ENCODE assay signal across 11 mouse cellular contexts in genomic region chr2:24520576-24521272, GRCm38 (mm10). TPM values are rescaled to one million over a fixed set of nuclear protein-coding genes. Genes with fewer than 3 reads are reported as not detected.
DNase-seq lines count a peak whose midpoint lies in the region; ATAC-seq and TF ChIP-seq lines count a peak whose summit lies in the region.
"Had no signal": no experiment of that assay in that cellular context is flagged by ENCODE, and none has a peak within 500 bp of the region (broad histone marks: within the 10 kb centered on the region; RNA-seq: fewer than 3 reads in every experiment).

No protein-coding gene starts in this region.

- no peak for ATAC-seq in intestine, embryonic 14.5 days (replicated peaks; ENCODE audit: low FRiP score, low TSS enrichment, low read depth)
- ATAC-seq in limb, embryonic 15.5 days (ENCODE audit: insufficient number of reproducible peaks, low FRiP score, low TSS enrichment, low read depth), result no peak

- no peak overlapping the region for H3K4me3 ChIP-seq in ES-Bruce4 (ENCODE audit: low read depth, low read length)
- H3K4me3 ChIP-seq in embryonic facial prominence, embryonic 10.5 days, result peak overlapping the region; percentile 61
- 0 out of 2 replicates have a peak overlapping the region, but pooled peaks have one; percentile 6 for H3K4me3 ChIP-seq in intestine, embryonic 14.5 days (ENCODE audit: low read depth, low read length)
- peak overlapping the region; percentile 46 for H3K4me3 ChIP-seq in limb, embryonic 15.5 days
- H3K4me3 ChIP-seq: erythroblast, embryonic 14.5 days had no signal

- TF ChIP-seq EP300 in ES-Bruce4 (IDR thresholded peaks at IDR 0.05; ENCODE audit: insufficient read depth, low read depth, low read length), result no peak

- H3K9ac ChIP-seq in ES-Bruce4 (ENCODE audit: low read depth, poor library complexity, severe bottlenecking), result peak overlapping the region; percentile 51; the same call in 1 of the 2 replicates
- peak overlapping the region; percentile 49 for H3K9ac ChIP-seq in intestine, embryonic 14.5 days (ENCODE audit: low read length)
- no peak overlapping the region for H3K9ac ChIP-seq in limb, embryonic 15.5 days
- H3K9ac ChIP-seq: liver, embryonic 15.5 days had no signal

- peaks cover 3% of the 10 kb centered on the region for H3K4me1 ChIP-seq in ES-Bruce4 (ENCODE audit: control insufficient read depth, insufficient read depth, low read length)
- H3K4me1 ChIP-seq in embryonic facial prominence, embryonic 10.5 days, result peaks cover 21% of the 10 kb centered on the region
- H3K4me1 ChIP-seq in intestine, embryonic 14.5 days (replicated peaks; ENCODE audit: control insufficient read depth, insufficient read depth, low read length), result peaks cover 16% of the 10 kb centered on the region
- peaks cover 13% of the 10 kb centered on the region; the same call in 1 of the 2 replicates for H3K4me1 ChIP-seq in limb, embryonic 15.5 days
- H3K4me1 ChIP-seq: liver, embryonic 15.5 days had no signal

- H3K27me3 ChIP-seq in ES-Bruce4 (ENCODE audit: control insufficient read depth, insufficient read depth, low read length, poor library complexity, severe bottlenecking), result peaks cover 2% of the 10 kb centered on the region; the same call in 1 of the 2 replicates
- H3K27me3 ChIP-seq in embryonic facial prominence, embryonic 10.5 days (replicated peaks; ENCODE audit: low read depth, poor library complexity, severe bottlenecking), result peaks cover 41% of the 10 kb centered on the region
- no peaks in the 10 kb centered on the region for H3K27me3 ChIP-seq in intestine, embryonic 14.5 days (replicated peaks; ENCODE audit: control insufficient read depth, insufficient read depth, low read length)
- H3K27me3 ChIP-seq in limb, embryonic 15.5 days, result no peaks in the 10 kb centered on the region

- peak overlapping the region; percentile 67 for H3K4me2 ChIP-seq in intestine, embryonic 14.5 days (ENCODE audit: low read length)
- peak overlapping the region; percentile 80 for H3K4me2 ChIP-seq in limb, embryonic 15.5 days

- H3K36me3 ChIP-seq in ES-Bruce4 (ENCODE audit: control insufficient read depth, insufficient read depth, low read length, poor library complexity, severe bottlenecking), result no peaks in the 10 kb centered on the region
- no peaks in the 10 kb centered on the region for H3K36me3 ChIP-seq in embryonic facial prominence, embryonic 10.5 days (replicated peaks)
- no peaks in the 10 kb centered on the region for H3K36me3 ChIP-seq in intestine, embryonic 14.5 days (ENCODE audit: control insufficient read depth, insufficient read depth, low read length)
- H3K36me3 ChIP-seq in limb, embryonic 15.5 days, result no peaks in the 10 kb centered on the region
- H3K36me3 ChIP-seq: liver, embryonic 15.5 days had no signal

- peak; percentile 24 for DNase-seq in embryonic facial prominence, embryonic 10.5 days (ENCODE audit: low spot score)
- DNase-seq in intestine, embryonic 14.5 days (ENCODE audit: low spot score), result peak; percentile 55
- no peak for DNase-seq in urinary bladder, postnatal 25 days (ENCODE audit: low spot score)
- DNase-seq in adrenal gland, postnatal 10 days, result no peak
- no peak for DNase-seq in spleen, postnatal 4 days (ENCODE audit: low spot score in 2 of 2)
- no peak for DNase-seq in right cerebral cortex, adult 2 months (ENCODE audit: low spot score in 2 of 2)

- TF ChIP-seq CTCF in ES-Bruce4 (IDR thresholded peaks at IDR 0.05; ENCODE audit: low read depth, low read length), result no peak

- no peak overlapping the region for H3K27ac ChIP-seq in ES-Bruce4 (ENCODE audit: insufficient read depth, low read length)
- H3K27ac ChIP-seq in embryonic facial prominence, embryonic 10.5 days (replicated peaks), result peak overlapping the region; percentile 82
- peak overlapping the region; percentile 90; the same call in 1 of the 2 replicates for H3K27ac ChIP-seq in intestine, embryonic 14.5 days (ENCODE audit: low read depth)
- H3K27ac ChIP-seq in limb, embryonic 15.5 days, result no peak overlapping the region
- H3K27ac ChIP-seq: liver, embryonic 15.5 days had no signal

- 31% methylated on average over 9 of the region's 9 CpGs for WGBS in embryonic facial prominence, embryonic 10.5 days
- WGBS in intestine, embryonic 14.5 days, result 18% methylated on average over 9 of the region's 9 CpGs
- whole genome bisulfite sequencing in limb, embryonic 15.5 days, result 32% methylated on average over 6 of the region's 9 CpGs

- no peaks in the 10 kb centered on the region for H3K9me3 ChIP-seq in ES-Bruce4 (replicated peaks; ENCODE audit: control insufficient read depth, insufficient read depth, low read length, poor library complexity, severe bottlenecking)
- no peaks in the 10 kb centered on the region for H3K9me3 ChIP-seq in embryonic facial prominence, embryonic 10.5 days
- H3K9me3 ChIP-seq in intestine, embryonic 14.5 days (ENCODE audit: control insufficient read depth, low read length), result no peaks in the 10 kb centered on the region
- no peaks in the 10 kb centered on the region for H3K9me3 ChIP-seq in limb, embryonic 15.5 days
- H3K9me3 ChIP-seq: liver, embryonic 15.5 days had no signal

- no peak for TF ChIP-seq POLR2A in ES-Bruce4 (IDR thresholded peaks at IDR 0.05; ENCODE audit: insufficient read depth, low read length)

RNA-seq across cellular contexts. Expression of gene Pax8, which starts 45.3 kb away (rescaled TPM):
- polyA plus RNA-seq in ES-Bruce4 (2011; ENCODE audit: insufficient read depth, insufficient read length, low read depth, missing spikeins), result 0.26 and 0.57 TPM in 2 replicates
- polyA plus RNA-seq in embryonic facial prominence, embryonic 10.5 days (2016; fragmentation: Nextera tagmentation; extraction: Ambion mirVana), result 1.1 and 3.0 TPM in 2 replicates
- polyA plus RNA-seq in intestine, embryonic 14.5 days (2014; fragmentation: Nextera tagmentation; extraction: Ambion mirVana), result 0.22 and 0.44 TPM in 2 replicates
- polyA plus RNA-seq in limb, embryonic 15.5 days (2015; fragmentation: Nextera tagmentation; extraction: Ambion mirVana), result 0.13 TPM in 1 of 2 replicates, not detected in the other
- not detected for total RNA-seq in adrenal gland, postnatal 10 days (2021)
- polyA plus RNA-seq: erythroblast, embryonic 14.5 days; spleen, adult 2 months had no signal

Comparison
In these comparisons a context has a peak if more than half of its experiments do, and no peak if none do; other contexts are left out.
1. H3K27ac ChIP-seq: peak in embryonic facial prominence, embryonic 10.5 days (single experiment) and intestine, embryonic 14.5 days (single experiment); none in ES-Bruce4 (single experiment) and limb, embryonic 15.5 days (single experiment).
2. DNase-seq: peak in embryonic facial prominence, embryonic 10.5 days (single experiment) and intestine, embryonic 14.5 days (single experiment); none in urinary bladder, postnatal 25 days (single experiment), adrenal gland, postnatal 10 days (single experiment), spleen, postnatal 4 days (0 of 2) and right cerebral cortex, adult 2 months (0 of 2).